Mouse (Mus musculus) heart, adult 2 months (tissue): ENCODE results near the gene Tmem190. TPM values are rescaled to one million over a fixed set of nuclear protein-coding genes. Genes with fewer than 3 reads are reported as not detected.

Experiments used
- DNase-seq, 2 experiments: peaks; one replicate each; pipeline ENCODE4 v3.0.0; 2021
- H3K27ac ChIP-seq: fragments of 200-600 bp; 2 replicates; pipeline ENCODE4 v1.8.1; 2022
- H3K27me3 ChIP-seq: fragments of 200-500 bp; 2 replicates; pipeline ENCODE4 v1.6.1; 2012; ENCODE audit warnings: mild to moderate bottlenecking, low read length, inconsistent platforms, mixed read lengths; ENCODE audit not compliant: control insufficient read depth, insufficient read depth
- H3K36me3 ChIP-seq: fragments of 200-500 bp; 2 replicates; pipeline ENCODE4 v1.6.1; 2012; ENCODE audit warnings: low read length, inconsistent platforms; ENCODE audit not compliant: control insufficient read depth, insufficient read depth
- H3K4me1 ChIP-seq: fragments of 200-500 bp; 2 replicates; pipeline ENCODE4 v1.6.1; 2011; ENCODE audit warnings: low read length; ENCODE audit not compliant: control insufficient read depth, insufficient read depth
- H3K4me3 ChIP-seq: fragments of 200-600 bp; 2 replicates; pipeline ENCODE4 v1.8.1; 2022
- H3K79me2 ChIP-seq: fragments of 200-500 bp; replicated peaks from 2 replicates; pipeline ENCODE4 v1.6.1; 2012; ENCODE audit warnings: mild to moderate bottlenecking, inconsistent platforms, low read length, moderate library complexity, mixed read lengths; ENCODE audit not compliant: control insufficient read depth, insufficient read depth
- H3K9ac ChIP-seq: fragments of 200-500 bp; 2 replicates; pipeline ENCODE4 v1.6.1; 2012; ENCODE audit warnings: low read depth, mild to moderate bottlenecking, control low read depth, inconsistent platforms, low read length, mixed read lengths
- CTCF ChIP-seq: fragments of 200-600 bp; IDR thresholded peaks from 2 replicates; pipeline ENCODE4 v1.8.1; 2022; ENCODE audit warnings: antibody characterized with exemption, mild to moderate bottlenecking, moderate library complexity
- EP300 ChIP-seq: fragments of 200-500 bp; IDR thresholded peaks from 2 replicates; pipeline ENCODE4 v1.6.1; 2011; ENCODE audit warnings: low read depth, low read length, control low read depth; ENCODE audit not compliant: insufficient read depth
- POLR2A ChIP-seq: fragments of 200-500 bp; IDR thresholded peaks from 2 replicates; pipeline ENCODE4 v1.6.1; 2011; ENCODE audit warnings: mild to moderate bottlenecking, low read depth, low read length, control low read depth; ENCODE audit not compliant: insufficient read depth
- WGBS: fragments of 180-500 bp; shearing (Covaris S2); methylation state at CpG from one replicate; pipeline ENCODE4 v1.1.7; 2018; 5-methylcytosine and 5-hydroxymethylcytosine counted together
- intact Hi-C: fragments of 180-260 bp; cut with DNase I; formaldehyde crosslinking; loops from one replicate; pipeline ENCODE4 v1.15.1; 2025
- polyA plus RNA-seq: library from polyadenylated mRNA; depleted of rRNA; stranded (reverse); fragments of >200 nt; gene quantifications from 2 replicates; pipeline ENCODE4 v1.2.3, GENCODE M21; 2012
- total RNA-seq, 2 experiments: library from RNA; stranded (reverse); gene quantifications; 2 replicates each; pipeline ENCODE4 v1.2.3; 2021

The Tmem190 gene
- total and polyA plus RNA-seq, 3 experiments, result 0.29 TPM; not detected in 2

- H3K9ac ChIP-seq, result no peak overlapping the region
- intact Hi-C loops, result loop anchor here (1.0 to 5.0 kb wide), 3 partner anchors 47 to 320 kb away; partner anchors contain the start of genes Ppp6r1, Tmem238 and U2af2
- 89% methylated on average over 21 of the region's 21 CpGs for WGBS
Observed at GRCm38 (mm10) chr7:4741672-4742481, 40.9 kb upstream of the Tmem190 start.

GRCm38 (mm10) chr7:4742482-4742819 lies 40.3 kb upstream of the Tmem190 start:
- Histone ChIP-seq H3K4me1 (peaks cover 3% of the 10 kb centered on the region; the same call in 1 of the 2 replicates), H3K36me3 (no peaks in the 10 kb centered on the region), H3K4me3 (no peak overlapping the region), H3K79me2 (no peaks in the 10 kb centered on the region), H3K27me3 (no peaks in the 10 kb centered on the region), H3K9ac (no peak overlapping the region), H3K27ac (no peak overlapping the region)
- TF ChIP-seq EP300 (no peak), CTCF (no peak), POLR2A (no peak)
- WGBS, result 93% methylated on average over 6 of the region's 6 CpGs
- intact Hi-C loops, result loop anchor here (5.0 kb wide), 1 partner anchor 320 kb away; the partner anchor contains the start of gene U2af2
- DNase-seq, result no peak

More at GRCm38 (mm10) chr7:4741672-4742481, 40.9 kb upstream of the Tmem190 start:
- Histone ChIP-seq H3K4me3 (no peak overlapping the region), H3K27me3 (no peaks in the 10 kb centered on the region), H3K79me2 (no peaks in the 10 kb centered on the region), H3K36me3 (no peaks in the 10 kb centered on the region), H3K27ac (no peak overlapping the region; the same call in 1 of the 2 replicates), H3K4me1 (peaks cover 3% of the 10 kb centered on the region; the same call in 1 of the 2 replicates)
- no peak for DNase-seq
- TF ChIP-seq POLR2A, result no peak
- TF ChIP-seq EP300, result no peak
- TF ChIP-seq CTCF, result no peak

GRCm38 (mm10) chr7:4743354-4743753 lies 39.4 kb upstream of the Tmem190 start:
- H3K9ac ChIP-seq, result no peak overlapping the region
- H3K4me1 ChIP-seq, result peaks cover 3% of the 10 kb centered on the region; the same call in 1 of the 2 replicates
- H3K27ac ChIP-seq, result no peak overlapping the region
- H3K4me3 ChIP-seq, result no peak overlapping the region
- no peaks in the 10 kb centered on the region for H3K79me2 ChIP-seq
- DNase-seq, result no peak
- TF ChIP-seq POLR2A (no peak), EP300 (no peak), CTCF (no peak)
- WGBS, result 62% methylated on average over 2 of the region's 2 CpGs
- intact Hi-C loops, result loop anchor here (5.0 kb wide), 1 partner anchor 319 kb away; the partner anchor contains the start of gene U2af2
- H3K36me3 ChIP-seq, result no peaks in the 10 kb centered on the region
- H3K27me3 ChIP-seq, result no peaks in the 10 kb centered on the region

- Histone ChIP-seq H3K4me1 (peaks cover 3% of the 10 kb centered on the region; the same call in 1 of the 2 replicates), H3K79me2 (no peaks in the 10 kb centered on the region), H3K9ac (no peak overlapping the region), H3K4me3 (no peak overlapping the region), H3K27me3 (no peaks in the 10 kb centered on the region), H3K27ac (no peak overlapping the region), H3K36me3 (no peaks in the 10 kb centered on the region)
- 94% methylated on average over 6 of the region's 6 CpGs for WGBS
- no peak for DNase-seq
- intact Hi-C loops, result loop anchor here (5.0 kb wide), 1 partner anchor 317 kb away; the partner anchor contains the start of gene U2af2
- TF ChIP-seq EP300, result no peak
- TF ChIP-seq POLR2A, result no peak
- TF ChIP-seq CTCF, result no peak
Observed at GRCm38 (mm10) chr7:4744886-4745285, 37.9 kb upstream of the Tmem190 start.

GRCm38 (mm10) chr7:4746326-4746980 lies 36.3 kb upstream of the Tmem190 start:
- Histone ChIP-seq H3K4me3 (no peak overlapping the region), H3K4me1 (no peaks in the 10 kb centered on the region; the same call in 1 of the 2 replicates), H3K27ac (no peak overlapping the region), H3K27me3 (no peaks in the 10 kb centered on the region), H3K36me3 (no peaks in the 10 kb centered on the region), H3K9ac (no peak overlapping the region), H3K79me2 (no peaks in the 10 kb centered on the region)
- intact Hi-C loops, result no loop called here
- DNase-seq, result no peak
- WGBS, result 91% methylated on average over 22 of the region's 22 CpGs
- no peak for TF ChIP-seq EP300
- no peak for TF ChIP-seq POLR2A
- no peak for TF ChIP-seq CTCF
